Mouse (Mus musculus) ES-E14 (cell line): ENCODE measurements around the gene Abcc6. TPM values are rescaled to one million over a fixed set of nuclear protein-coding genes. Genes with fewer than 3 reads are reported as not detected.

Experiments used
- DNase-seq: peaks from one replicate; pipeline ENCODE4 v3.0.0-alpha.2; 2013; ENCODE audit warnings: low read depth, low spot score
- H3K27ac ChIP-seq: 2 replicates; pipeline ENCODE4 v1.5.1; 2012; ENCODE audit warnings: low read depth, mild to moderate bottlenecking, low read length, moderate library complexity, mixed read lengths; ENCODE audit not compliant: poor library complexity, insufficient read depth, severe bottlenecking
- H3K36me3 ChIP-seq: 2 replicates; pipeline ENCODE4 v1.6.1; 2012; ENCODE audit warnings: mild to moderate bottlenecking, low read length, moderate library complexity, mixed read lengths; ENCODE audit not compliant: control insufficient read depth, poor library complexity, insufficient read depth, severe bottlenecking
- H3K4me1 ChIP-seq, 2 experiments: fragments of 150-350 bp in 1 of 2; sonication (generic) in 1 of 2; 2 replicates each; pipeline ENCODE4 v1.6.1; 2012; ENCODE audit warnings: low read length in 2 of 2, mild to moderate bottlenecking in 1 of 2, mixed read lengths in 1 of 2; ENCODE audit not compliant: control insufficient read depth in 2 of 2, insufficient read depth in 2 of 2, poor library complexity in 1 of 2
- H3K4me3 ChIP-seq, 2 experiments: fragments of 150-350 bp in 1 of 2; sonication (generic) in 1 of 2; 2 replicates each; pipeline ENCODE4 v1.5.1; 2012; ENCODE audit warnings: low read length in 2 of 2, low read depth in 1 of 2, mild to moderate bottlenecking in 1 of 2, mixed read lengths in 1 of 2; ENCODE audit not compliant: insufficient read depth in 1 of 2, poor library complexity in 1 of 2, severe bottlenecking in 1 of 2
- H3K9ac ChIP-seq: 2 replicates; pipeline ENCODE4 v1.6.1; 2012; ENCODE audit warnings: low read depth, mild to moderate bottlenecking, low read length, mixed read lengths; ENCODE audit not compliant: poor library complexity, insufficient read depth, severe bottlenecking
- H3K9me3 ChIP-seq: fragments of 150-350 bp; sonication (generic); 2 replicates; pipeline ENCODE4 v1.6.1; 2012; ENCODE audit warnings: low read depth, mild to moderate bottlenecking, low read length; ENCODE audit not compliant: control insufficient read depth, insufficient read depth
- CHD2 ChIP-seq: IDR thresholded peaks from 2 replicates; pipeline ENCODE4 v1.6.1; 2014; ENCODE audit warnings: mild to moderate bottlenecking, low read depth, low read length, inconsistent platforms
- HCFC1 ChIP-seq: IDR thresholded peaks from 2 replicates; pipeline ENCODE4 v1.6.1; 2012; ENCODE audit warnings: low read length, inconsistent platforms, borderline replicate concordance; ENCODE audit not compliant: insufficient read depth
- MAFK ChIP-seq: IDR thresholded peaks from 2 replicates; pipeline ENCODE4 v1.6.1; 2014; ENCODE audit warnings: mild to moderate bottlenecking, low read depth, low read length, inconsistent platforms; ENCODE audit not compliant: insufficient read depth
- ZC3H11A ChIP-seq: IDR thresholded peaks from 2 replicates; pipeline ENCODE4 v1.6.1; 2012; ENCODE audit warnings: low read depth, mild to moderate bottlenecking, inconsistent platforms, low read length, borderline replicate concordance
- ZNF384 ChIP-seq: IDR thresholded peaks from 2 replicates; pipeline ENCODE4 v1.6.1; 2012; ENCODE audit warnings: low read depth, low read length, inconsistent platforms
- in situ Hi-C, 2 experiments: fragments of 600-800 bp; cut with MboI; formaldehyde crosslinking; loops; one replicate each; pipeline ENCODE4 v1.15.1; 2025; ENCODE audit warnings: low sequenced_read_pairs in 2 of 2, inconsistent platforms in 1 of 2; ENCODE audit not compliant: unreplicated experiment in 2 of 2
- total RNA-seq: library from RNA; depleted of rRNA; stranded (reverse); fragments of 300-350 nt; gene quantifications from 2 replicates; pipeline ENCODE4 v1.2.3, GENCODE M21; 2012

The Abcc6 gene
- total RNA-seq, 1 experiment = 4.7 TPM

DNA sequence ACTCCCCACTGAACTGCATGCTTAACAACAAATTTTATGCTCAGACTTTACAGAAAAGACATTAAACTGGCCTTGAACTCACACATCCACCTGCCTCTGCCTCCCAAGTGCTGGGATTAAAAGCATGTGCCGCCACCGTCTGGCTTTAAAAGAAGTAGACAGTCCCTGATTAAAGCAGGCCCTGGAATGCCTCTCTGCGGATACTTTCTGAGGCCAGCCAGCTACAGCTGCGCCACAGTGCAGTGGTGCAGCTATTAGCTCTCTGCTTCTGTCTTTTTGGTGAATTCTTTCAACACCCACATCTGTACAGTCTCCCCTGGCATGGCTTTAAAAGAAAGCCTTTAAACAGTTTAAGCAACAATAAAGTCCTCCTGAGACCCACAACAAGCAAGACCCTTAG, 8.2 kb downstream of the Abcc6 start:
- in situ Hi-C loops = no loop called here
- no peak for DNase-seq
- no peak for TF ChIP-seq MAFK
- no peak for TF ChIP-seq CHD2
- TF ChIP-seq ZNF384 = no peak
- no peak for TF ChIP-seq ZC3H11A
- TF ChIP-seq HCFC1 = no peak
- H3K4me3 ChIP-seq = no peak overlapping the region
- no peaks in the 10 kb centered on the region for H3K4me1 ChIP-seq
- H3K27ac ChIP-seq = no peak overlapping the region
- no peak overlapping the region for H3K9ac ChIP-seq
- H3K9me3 ChIP-seq = no peaks in the 10 kb centered on the region
- H3K36me3 ChIP-seq = no peaks in the 10 kb centered on the region

DNA sequence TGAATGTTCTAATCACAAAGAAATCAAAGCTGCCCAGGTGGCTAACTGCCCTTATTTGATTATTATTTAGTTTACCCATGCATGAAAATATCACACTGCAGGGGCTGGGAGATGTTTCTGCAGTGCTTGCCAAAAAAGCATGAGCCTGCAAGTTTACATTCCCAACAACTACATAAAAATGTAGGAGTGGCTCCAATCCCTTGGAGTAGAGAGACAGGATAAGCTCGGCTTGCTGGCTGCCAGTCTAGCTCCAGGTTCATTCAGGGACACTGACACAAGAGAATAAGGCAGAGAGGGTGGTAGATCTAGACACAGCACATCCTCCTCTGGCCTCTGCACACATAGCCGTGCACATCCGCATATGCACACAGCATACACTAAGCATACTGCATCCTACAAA, 10.5 kb downstream of the Abcc6 start:
- H3K4me1 ChIP-seq = no peaks in the 10 kb centered on the region
- no peak overlapping the region for H3K27ac ChIP-seq
- in situ Hi-C loops = no loop called here
- H3K9ac ChIP-seq = no peak overlapping the region
- H3K9me3 ChIP-seq = no peaks in the 10 kb centered on the region
- DNase-seq = no peak
- no peak overlapping the region for H3K4me3 ChIP-seq
- no peak for TF ChIP-seq MAFK
- TF ChIP-seq HCFC1 = no peak
- TF ChIP-seq CHD2 = no peak
- no peak for TF ChIP-seq ZNF384
- no peak for TF ChIP-seq ZC3H11A
- H3K36me3 ChIP-seq = no peaks in the 10 kb centered on the region

DNA sequence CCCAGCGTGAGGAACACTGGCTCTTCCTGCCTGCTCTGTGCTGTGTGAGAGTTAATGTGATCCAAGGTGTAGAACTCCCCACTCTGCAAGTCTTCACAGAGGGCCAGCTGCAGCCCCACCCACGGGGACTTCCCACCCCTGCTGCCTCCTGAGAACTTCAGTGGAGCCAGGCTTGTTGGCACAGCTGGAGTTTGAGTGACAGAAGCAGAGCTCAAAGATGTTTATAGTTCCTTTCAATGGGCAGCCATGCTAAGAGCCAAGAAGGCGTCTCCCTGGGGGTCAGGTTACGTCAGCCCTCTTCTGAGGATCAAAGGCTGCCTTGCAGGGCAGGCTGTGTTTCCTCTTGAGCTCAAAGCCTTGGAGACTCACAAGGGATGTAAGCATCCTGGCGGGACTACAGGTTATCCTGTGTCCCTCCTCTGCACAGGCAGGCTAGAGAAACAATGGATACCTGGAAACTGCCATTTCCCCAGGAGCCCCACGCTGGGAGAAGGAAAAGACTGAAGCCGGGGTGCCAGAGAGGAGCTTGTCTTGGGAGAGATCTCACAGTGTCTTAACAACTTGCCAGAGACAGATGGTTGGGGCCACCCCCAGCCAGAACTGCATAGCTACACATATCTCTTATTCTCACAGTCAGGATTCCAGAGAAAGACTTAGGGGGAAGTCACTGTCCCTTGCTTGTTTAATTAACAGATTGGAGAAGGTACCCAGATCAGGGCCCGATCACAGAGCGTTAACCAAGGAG, 16.7 kb downstream of the Abcc6 start:
- Histone ChIP-seq H3K4me1 (peaks cover 0 to 9% of the 10 kb centered on the region in 2 experiments; a peak in 1 of 4 replicates), H3K27ac (no peak overlapping the region), H3K9me3 (no peaks in the 10 kb centered on the region), H3K36me3 (no peaks in the 10 kb centered on the region), H3K4me3 (no peak overlapping the region), H3K9ac (no peak overlapping the region)
- TF ChIP-seq MAFK (no peak), HCFC1 (no peak), ZC3H11A (no peak), CHD2 (no peak), ZNF384 (no peak)
- in situ Hi-C loops = no loop called here
- DNase-seq = peak; percentile 47

DNA sequence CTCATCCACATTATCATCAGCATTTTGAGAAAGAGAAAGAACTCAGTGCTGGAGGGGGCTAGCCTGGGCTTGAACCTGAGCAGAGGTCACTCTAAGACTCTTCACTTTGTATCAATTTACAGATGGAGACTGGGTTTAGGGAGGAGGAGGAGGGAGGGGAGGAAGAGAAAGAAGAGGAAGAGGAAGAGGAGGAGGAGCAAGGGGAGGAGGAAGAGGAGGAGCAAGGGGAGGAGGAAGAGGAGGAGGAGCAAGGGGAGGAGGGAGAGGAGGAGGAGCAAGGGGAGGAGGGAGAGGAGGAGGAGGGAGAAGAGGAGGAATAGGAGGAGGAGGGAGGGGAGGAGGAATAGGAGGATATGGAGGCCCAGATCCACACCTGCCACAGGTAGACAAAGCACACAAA, 18.0 kb downstream of the Abcc6 start:
- in situ Hi-C loops = no loop called here
- no peak overlapping the region for H3K9ac ChIP-seq
- no peaks in the 10 kb centered on the region for H3K9me3 ChIP-seq
- H3K36me3 ChIP-seq = no peaks in the 10 kb centered on the region
- H3K4me3 ChIP-seq = no peak overlapping the region
- peaks cover 0 to 9% of the 10 kb centered on the region in 2 experiments; a peak in 1 of 4 replicates for H3K4me1 ChIP-seq
- no peak for TF ChIP-seq ZNF384
- no peak for TF ChIP-seq ZC3H11A
- TF ChIP-seq MAFK = no peak
- DNase-seq = no peak
- H3K27ac ChIP-seq = no peak overlapping the region
